Mouse (Mus musculus): ENCODE measurements at regions not wholly inside any gene's neighbourhood (a gene's known extent, or its start where the extent isn't known, plus 50 kb on each side); places are given as distances from the start of the nearest gene placed in this dataset.

GRCm38 (mm10) chr5:114512756-114513155, 55.1 kb upstream of the Fam222a start:
- peak overlapping the region; percentile 45; the same call in 1 of the 2 replicates for H3K4me2 ChIP-seq (ENCODE audit: low read depth, low read length)
- WGBS: 25% methylated on average over 9 of the region's 9 CpGs
- H3K4me1 ChIP-seq (replicated peaks; ENCODE audit: control insufficient read depth, insufficient read depth, low read length): 0 out of 2 replicates have a peak, but pooled peaks cover 2% of the 10 kb centered on the region
- H3K27me3 ChIP-seq (ENCODE audit: control insufficient read depth, insufficient read depth, low read depth, low read length): no peaks in the 10 kb centered on the region
- ATAC-seq (ENCODE audit: low read depth): peak; percentile 42; the same call in 1 of the 2 replicates
- no peak overlapping the region for H3K9ac ChIP-seq (ENCODE audit: low read length)
- peak overlapping the region; percentile 14; the same call in 1 of the 2 replicates for H3K4me3 ChIP-seq (ENCODE audit: low read length)
- no peaks in the 10 kb centered on the region for H3K9me3 ChIP-seq (ENCODE audit: control insufficient read depth, low read length)
- no peaks in the 10 kb centered on the region for H3K36me3 ChIP-seq (ENCODE audit: control insufficient read depth, insufficient read depth, low read length)
- no peak overlapping the region for H3K27ac ChIP-seq (ENCODE audit: low read length)

GRCm38 (mm10) chr5:114513911-114514457, 53.8 kb upstream of the Fam222a start:
- WGBS: 14% methylated on average over 10 of the region's 10 CpGs
- Histone ChIP-seq H3K36me3 (ENCODE audit: control insufficient read depth, insufficient read depth, low read length) (no peaks in the 10 kb centered on the region), H3K27me3 (ENCODE audit: control insufficient read depth, insufficient read depth, low read depth, low read length) (no peaks in the 10 kb centered on the region), H3K4me1 (replicated peaks; ENCODE audit: control insufficient read depth, insufficient read depth, low read length) (no peaks in the 10 kb centered on the region), H3K4me3 (ENCODE audit: low read length) (no peak overlapping the region), H3K9me3 (ENCODE audit: control insufficient read depth, low read length) (no peaks in the 10 kb centered on the region), H3K27ac (ENCODE audit: low read length) (no peak overlapping the region), H3K9ac (ENCODE audit: low read length) (no peak overlapping the region), H3K4me2 (ENCODE audit: low read depth, low read length) (no peak overlapping the region)
- ATAC-seq (ENCODE audit: low read depth): no peak

- H3K27ac ChIP-seq (ENCODE audit: low read length): no peak overlapping the region
- no peaks in the 10 kb centered on the region for H3K27me3 ChIP-seq (ENCODE audit: control insufficient read depth, insufficient read depth, low read depth, low read length)
- ATAC-seq (ENCODE audit: low read depth): no peak
- no peak overlapping the region for H3K4me2 ChIP-seq (ENCODE audit: low read depth, low read length)
- H3K4me3 ChIP-seq (ENCODE audit: low read length): no peak overlapping the region
- H3K9ac ChIP-seq (ENCODE audit: low read length): no peak overlapping the region
- WGBS: 59% methylated on average over 4 of the region's 4 CpGs
- no peaks in the 10 kb centered on the region for H3K36me3 ChIP-seq (ENCODE audit: control insufficient read depth, insufficient read depth, low read length)
- no peaks in the 10 kb centered on the region for H3K4me1 ChIP-seq (replicated peaks; ENCODE audit: control insufficient read depth, insufficient read depth, low read length)
- H3K9me3 ChIP-seq (ENCODE audit: control insufficient read depth, low read length): no peaks in the 10 kb centered on the region
Observed at GRCm38 (mm10) chr5:114517010-114517409, 50.8 kb upstream of the Fam222a start.

GRCm38 (mm10) chr5:114518012-114518411, 49.8 kb upstream of the Fam222a start:
- no peak for ATAC-seq (ENCODE audit: low read depth)
- no peaks in the 10 kb centered on the region for H3K4me1 ChIP-seq (replicated peaks; ENCODE audit: control insufficient read depth, insufficient read depth, low read length)
- H3K9ac ChIP-seq (ENCODE audit: low read length): no peak overlapping the region
- no peaks in the 10 kb centered on the region for H3K36me3 ChIP-seq (ENCODE audit: control insufficient read depth, insufficient read depth, low read length)
- 74% methylated on average over 2 of the region's 2 CpGs for WGBS
- H3K27ac ChIP-seq (ENCODE audit: low read length): no peak overlapping the region
- no peak overlapping the region for H3K4me2 ChIP-seq (ENCODE audit: low read depth, low read length)
- H3K4me3 ChIP-seq (ENCODE audit: low read length): no peak overlapping the region
- no peaks in the 10 kb centered on the region for H3K9me3 ChIP-seq (ENCODE audit: control insufficient read depth, low read length)
- no peaks in the 10 kb centered on the region for H3K27me3 ChIP-seq (ENCODE audit: control insufficient read depth, insufficient read depth, low read depth, low read length)
